Mouse (Mus musculus) bone marrow macrophage, adult 2 months (primary cell): ENCODE results near the gene Fgfr2.

Source experiments
- CTCF ChIP-seq: IDR thresholded peaks from 2 replicates; pipeline ENCODE4 v1.5.1; 2012; ENCODE audit warnings: low read depth, mild to moderate bottlenecking, low read length, moderate library complexity
- POLR2A ChIP-seq: IDR thresholded peaks from 2 replicates; pipeline ENCODE4 v1.6.1; 2012; ENCODE audit warnings: mild to moderate bottlenecking, low read depth, low read length, borderline replicate concordance

- TF ChIP-seq CTCF (no peak), POLR2A (no peak)
Measured at GRCm38 (mm10) chr7:130965909-130966365, 2157.2 kb downstream of the Fgfr2 start.
